Mouse (Mus musculus) hindbrain, embryonic 15.5 days (tissue): ENCODE results near the gene Casp8. TPM values are rescaled to one million over a fixed set of nuclear protein-coding genes. Genes with fewer than 3 reads are reported as not detected.
"Not testable (repeated sequence)": the region's sequence is repeated elsewhere in the genome, so short reads cannot be mapped to it uniquely, and the experiment has no call there.

ENCODE experiments used
- ATAC-seq: fragments of 200-750 bp; cut with Nextera tagmentation; 2 replicates; pipeline ENCODE4 v1.8.0; 2017; ENCODE audit warnings: low read depth, moderate number of reproducible peaks, moderate TSS enrichment; ENCODE audit not compliant: low FRiP score
- H3K27ac ChIP-seq: fragments of 300-500 bp; sonication (generic); replicated peaks from 2 replicates; pipeline ENCODE4 v1.5.1; 2015; ENCODE audit warnings: mild to moderate bottlenecking, inconsistent platforms
- H3K27me3 ChIP-seq: fragments of 300-500 bp; sonication (generic); 2 replicates; pipeline ENCODE4 v1.6.1; 2015; ENCODE audit warnings: control low read depth, inconsistent platforms
- H3K36me3 ChIP-seq: fragments of 300-500 bp; sonication (generic); 2 replicates; pipeline ENCODE4 v1.6.1; 2015; ENCODE audit warnings: control low read depth, inconsistent platforms
- H3K4me1 ChIP-seq: fragments of 300-500 bp; sonication (generic); replicated peaks from 2 replicates; pipeline ENCODE4 v1.6.1; 2015; ENCODE audit warnings: control low read depth, inconsistent platforms
- H3K4me2 ChIP-seq: fragments of 300-500 bp; sonication (generic); 2 replicates; pipeline ENCODE4 v1.6.1; 2015; ENCODE audit warnings: moderate library complexity, mild to moderate bottlenecking, inconsistent platforms
- H3K4me3 ChIP-seq: fragments of 300-500 bp; sonication (generic); 2 replicates; pipeline ENCODE4 v1.5.1; 2015; ENCODE audit warnings: mild to moderate bottlenecking, inconsistent platforms
- H3K9ac ChIP-seq: fragments of 300-500 bp; sonication (generic); 2 replicates; pipeline ENCODE4 v1.6.1; 2015; ENCODE audit warnings: inconsistent platforms
- H3K9me3 ChIP-seq: fragments of 300-500 bp; sonication (generic); 2 replicates; pipeline ENCODE4 v1.6.1; 2016; ENCODE audit warnings: control low read depth, inconsistent platforms
- WGBS: fragments of 180-500 bp; shearing (Covaris S2); methylation state at CpG from one replicate; pipeline ENCODE4 v1.1.7; 2015; 5-methylcytosine and 5-hydroxymethylcytosine counted together
- polyA plus RNA-seq: library from polyadenylated mRNA; unstranded; fragments of >200 nt; fragmentation: Nextera tagmentation; extraction: Ambion mirVana; gene quantifications from 2 replicates; pipeline ENCODE4 v1.2.1, GENCODE M21; 2015

Gene Casp8
- polyA plus RNA-seq, 1 experiment from 2014 or later: 6.6 TPM

DNA sequence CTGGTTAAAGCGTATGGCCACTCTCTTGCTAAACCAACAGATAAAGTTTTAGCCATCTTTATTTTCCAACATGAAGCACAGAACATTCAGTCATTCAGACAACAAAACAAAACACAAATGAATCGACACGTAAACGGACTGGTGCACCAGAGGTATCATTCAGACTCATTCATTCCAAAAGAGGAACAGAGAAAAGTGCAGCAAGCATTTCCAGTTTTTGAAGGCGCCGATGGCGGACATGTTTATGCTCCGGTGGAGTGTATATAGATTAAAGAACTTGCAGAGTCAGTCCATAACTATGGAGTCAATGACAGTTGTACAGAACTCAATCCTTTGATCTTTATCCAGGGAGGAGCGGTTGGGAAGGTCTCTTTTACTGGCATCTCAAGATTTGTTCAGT is 88.1 kb downstream of the Casp8 start:
- not testable (repeated sequence) for ATAC-seq, H3K36me3 ChIP-seq, H3K4me3 ChIP-seq, H3K9me3 ChIP-seq, H3K4me2 ChIP-seq, H3K4me1 ChIP-seq, H3K27ac ChIP-seq, H3K27me3 ChIP-seq, H3K9ac ChIP-seq
- 86% methylated on average over 9 of the region's 9 CpGs for WGBS

DNA sequence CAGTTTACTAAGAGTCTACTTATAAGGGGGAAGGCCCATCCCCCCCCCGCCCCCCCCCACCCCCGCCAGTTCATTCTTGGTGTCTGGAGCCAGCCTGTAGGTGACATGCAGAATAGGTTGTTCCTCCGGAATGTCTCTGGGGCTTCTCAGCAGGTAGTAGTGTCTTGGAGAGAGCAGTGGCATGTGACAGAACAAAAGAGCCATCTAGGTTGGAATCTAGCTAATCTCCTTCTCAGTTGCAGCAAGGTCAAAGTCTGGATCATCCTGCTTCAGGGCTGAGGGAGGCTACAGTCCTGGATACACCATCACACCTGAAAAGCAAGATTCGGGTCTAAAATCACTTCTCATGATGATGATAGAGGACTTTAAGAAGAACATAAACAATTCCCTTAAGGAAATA is 90.5 kb downstream of the Casp8 start:
- Histone ChIP-seq H3K4me3 (no peak overlapping the region), H3K9ac (no peak overlapping the region), H3K27me3 (no peaks in the 10 kb centered on the region), H3K9me3 (no peaks in the 10 kb centered on the region), H3K27ac (no peak overlapping the region), H3K4me1 (no peaks in the 10 kb centered on the region), H3K36me3 (no peaks in the 10 kb centered on the region), H3K4me2 (no peak overlapping the region)
- WGBS: 83% methylated on average over 4 of the region's 4 CpGs
- ATAC-seq: no peak

DNA sequence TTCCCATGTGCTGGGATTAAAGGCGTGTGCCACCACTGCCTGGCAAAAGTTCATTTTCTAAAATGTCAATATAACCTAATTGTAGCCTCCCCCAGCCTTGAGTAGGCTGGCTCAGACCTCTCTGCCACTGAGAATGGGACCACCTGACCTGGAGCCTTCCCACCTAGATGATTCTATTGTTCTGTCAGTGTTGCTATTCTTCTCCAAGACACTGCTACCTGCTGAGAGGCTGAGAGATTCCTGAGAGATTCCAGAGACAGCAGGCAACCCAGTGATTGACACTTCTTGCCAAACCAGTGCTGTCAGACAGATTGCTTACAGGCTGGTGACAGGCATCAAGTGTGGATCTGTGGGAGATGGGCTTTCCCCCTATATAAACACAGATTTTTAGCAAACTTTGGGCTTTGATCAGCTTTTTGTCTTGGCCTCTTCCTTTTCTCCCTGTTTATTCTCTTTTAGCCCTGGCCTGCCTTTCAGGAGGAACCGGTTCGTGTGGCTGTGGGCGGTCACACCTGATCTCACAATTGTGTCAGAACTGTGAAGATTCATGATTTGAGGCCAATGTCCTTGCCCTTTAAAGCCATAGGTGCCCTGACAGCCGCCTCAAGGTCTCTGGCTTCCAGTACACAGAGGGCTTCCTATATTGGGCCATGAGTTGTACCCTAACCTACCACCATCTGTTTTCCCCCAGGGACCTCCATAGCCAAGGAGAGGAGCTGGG is 94.8 kb downstream of the Casp8 start:
- 64% methylated on average over 5 of the region's 5 CpGs for WGBS
- H3K27ac ChIP-seq: no peak overlapping the region
- no peaks in the 10 kb centered on the region for H3K4me1 ChIP-seq
- no peaks in the 10 kb centered on the region for H3K27me3 ChIP-seq
- no peaks in the 10 kb centered on the region for H3K9me3 ChIP-seq
- no peak overlapping the region for H3K9ac ChIP-seq
- ATAC-seq: no peak
- no peaks in the 10 kb centered on the region for H3K36me3 ChIP-seq
- H3K4me3 ChIP-seq: no peak overlapping the region
- H3K4me2 ChIP-seq: no peak overlapping the region

DNA sequence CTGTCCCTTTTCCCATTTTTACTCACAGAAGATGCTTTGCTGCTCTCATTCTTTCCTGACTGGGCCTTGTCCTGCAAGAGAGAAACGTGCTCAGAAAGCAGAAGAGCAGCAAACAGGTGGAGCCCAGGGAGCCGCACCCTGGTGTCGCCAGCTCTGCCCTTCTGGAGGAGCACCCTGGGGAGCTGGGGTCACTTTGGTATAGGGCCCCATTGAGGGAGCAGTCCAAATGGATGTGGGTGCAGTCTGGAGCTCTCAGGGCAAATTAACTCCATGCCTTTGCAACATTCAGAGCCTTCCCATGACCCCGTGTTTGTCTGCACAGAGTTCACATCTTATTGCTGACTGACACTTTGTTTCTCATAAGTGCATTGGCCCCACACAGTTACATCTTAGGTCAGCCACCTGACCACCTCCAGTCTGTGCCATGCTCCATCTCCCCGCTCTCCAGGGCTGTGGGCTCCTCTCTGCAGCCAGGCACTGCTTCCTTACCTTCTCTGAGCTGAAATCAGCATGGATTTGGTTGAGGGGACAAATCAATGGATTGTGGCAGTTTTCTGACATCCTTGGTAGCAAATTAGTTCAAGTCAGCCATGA is 95.6 kb downstream of the Casp8 start:
- H3K27ac ChIP-seq, H3K9me3 ChIP-seq, H3K4me3 ChIP-seq, H3K36me3 ChIP-seq, ATAC-seq, H3K27me3 ChIP-seq, H3K4me2 ChIP-seq, H3K9ac ChIP-seq, H3K4me1 ChIP-seq: not testable (repeated sequence)
- 74% methylated on average over 4 of the region's 5 CpGs for WGBS

DNA sequence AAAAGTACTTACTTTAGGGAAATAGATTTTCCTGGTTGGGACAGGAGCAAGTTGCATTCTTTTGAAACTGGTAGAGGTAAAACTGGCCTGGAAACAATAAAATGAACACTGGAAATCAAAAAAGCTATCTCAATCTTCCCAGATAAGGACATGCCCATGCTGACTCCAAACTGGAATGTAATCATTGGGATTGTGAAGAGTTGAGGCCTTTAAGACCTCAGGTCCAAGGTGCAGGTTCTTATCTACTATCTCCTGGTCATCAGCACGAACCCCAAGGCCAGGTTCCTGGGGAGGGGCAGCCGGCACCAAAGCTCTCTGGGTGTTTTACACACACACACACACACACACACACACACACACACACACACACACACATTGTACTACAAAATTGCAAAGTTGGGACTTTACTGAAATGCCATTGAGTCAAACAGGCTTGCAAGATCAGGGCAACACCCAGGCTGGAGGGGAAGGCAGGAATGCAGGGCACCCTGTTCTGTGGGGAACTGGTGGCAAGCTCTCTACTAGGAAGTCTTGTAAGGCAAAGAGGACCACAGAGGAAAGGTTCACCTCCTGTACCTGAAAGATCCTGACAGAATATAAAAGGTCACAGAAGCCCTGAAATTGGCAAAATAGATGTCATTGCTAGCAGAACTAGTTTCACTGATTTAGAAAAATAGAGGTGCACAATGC is 96.5 kb downstream of the Casp8 start:
- not testable (repeated sequence) for H3K27me3 ChIP-seq, H3K4me3 ChIP-seq, H3K36me3 ChIP-seq, H3K4me1 ChIP-seq, H3K4me2 ChIP-seq, H3K9me3 ChIP-seq, H3K27ac ChIP-seq, ATAC-seq, H3K9ac ChIP-seq
- 90% methylated on average over 2 of the region's 2 CpGs for whole genome bisulfite sequencing

DNA sequence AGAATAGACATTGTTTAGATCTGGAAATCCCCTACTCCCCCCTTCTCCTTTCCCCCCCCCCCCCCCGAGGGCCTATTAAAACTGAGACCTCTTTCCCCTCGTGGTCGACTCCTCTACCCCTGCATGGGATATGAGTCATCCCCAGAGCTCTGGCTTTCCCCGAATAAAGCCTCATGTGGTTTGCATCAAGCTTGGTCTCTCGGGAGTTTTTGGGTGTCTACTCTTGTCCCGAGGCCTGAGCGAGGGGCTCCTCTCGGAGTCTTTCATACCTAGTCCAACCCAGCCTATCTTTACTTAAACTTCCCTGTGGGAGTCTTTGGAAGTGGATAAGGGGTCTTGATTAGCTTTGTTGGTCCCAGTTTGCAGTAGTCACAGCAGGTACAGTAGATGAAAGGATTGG is 97.2 kb downstream of the Casp8 start:
- not testable (repeated sequence) for H3K4me3 ChIP-seq, ATAC-seq, H3K36me3 ChIP-seq, H3K9me3 ChIP-seq, H3K9ac ChIP-seq, H3K27ac ChIP-seq, H3K4me2 ChIP-seq, H3K4me1 ChIP-seq, H3K27me3 ChIP-seq
- WGBS: 81% methylated on average over 8 of the region's 8 CpGs

Other genes starting within 250 kb of the Casp8 start
- gene Fam126b, start 209.1 kb upstream of the Casp8 start, polyA plus RNA-seq: 12.9 and 14.5 TPM in 2 replicates
- 174 and 195 TPM in 2 replicates for gene Ndufb3, start 209.0 kb upstream of the Casp8 start, polyA plus RNA-seq
- gene Als2cr12, start 99.4 kb upstream of the Casp8 start, polyA plus RNA-seq: not detected in 2 replicates
- gene Cflar, start 83.9 kb upstream of the Casp8 start, polyA plus RNA-seq: 17.2 and 17.3 TPM in 2 replicates
- 18.1 and 18.7 TPM in 2 replicates for gene Trak2, start 178.1 kb downstream of the Casp8 start, polyA plus RNA-seq
- 99.3 and 114 TPM in 2 replicates for gene Stradb, start 178.1 kb downstream of the Casp8 start, polyA plus RNA-seq